Mouse (Mus musculus) heart, embryonic 11.5 days (tissue): Measurements from ENCODE around the gene Cpox. TPM values are rescaled to one million over a fixed set of nuclear protein-coding genes. Genes with fewer than 3 reads are reported as not detected.

Source experiments
- ATAC-seq: fragments of 200-750 bp; cut with Nextera tagmentation; replicated peaks from 2 replicates; pipeline ENCODE4 v1.8.0; 2017; ENCODE audit warnings: moderate library complexity; ENCODE audit not compliant: insufficient number of reproducible peaks, low FRiP score, low TSS enrichment
- H3K27ac ChIP-seq: fragments of 300-500 bp; sonication (generic); 2 replicates; pipeline ENCODE4 v1.5.1; 2014; ENCODE audit warnings: mild to moderate bottlenecking, low read depth, low read length
- H3K27me3 ChIP-seq: fragments of 300-500 bp; sonication (generic); 2 replicates; pipeline ENCODE4 v1.6.1; 2014; ENCODE audit warnings: mild to moderate bottlenecking, low read length, mixed read lengths; ENCODE audit not compliant: control insufficient read depth, insufficient read depth
- H3K36me3 ChIP-seq: fragments of 300-500 bp; sonication (generic); 2 replicates; pipeline ENCODE4 v1.6.1; 2014; ENCODE audit warnings: mild to moderate bottlenecking, low read length, moderate library complexity, mixed read lengths; ENCODE audit not compliant: control insufficient read depth, insufficient read depth
- H3K4me1 ChIP-seq: fragments of 300-500 bp; sonication (generic); 2 replicates; pipeline ENCODE4 v1.6.1; 2014; ENCODE audit warnings: low read length; ENCODE audit not compliant: control insufficient read depth, insufficient read depth
- H3K4me2 ChIP-seq: fragments of 300-500 bp; sonication (generic); 2 replicates; pipeline ENCODE4 v1.6.1; 2014; ENCODE audit warnings: mild to moderate bottlenecking, moderate library complexity
- H3K4me3 ChIP-seq: fragments of 300-500 bp; sonication (generic); 2 replicates; pipeline ENCODE4 v1.5.1; 2014; ENCODE audit warnings: low read depth, low read length
- H3K9ac ChIP-seq: fragments of 300-500 bp; sonication (generic); 2 replicates; pipeline ENCODE4 v1.6.1; 2014; ENCODE audit warnings: mild to moderate bottlenecking, low read depth, low read length, moderate library complexity
- H3K9me3 ChIP-seq: fragments of 300-500 bp; sonication (generic); replicated peaks from 2 replicates; pipeline ENCODE4 v1.6.1; 2016; ENCODE audit warnings: low read length; ENCODE audit not compliant: control insufficient read depth
- WGBS: fragments of 180-500 bp; shearing (Covaris S2); extraction: QIAGEN DNeasy Blood & Tissue Kit; methylation state at CpG from one replicate; pipeline ENCODE4 v1.1.7; 2014; ENCODE audit not compliant: insufficient replicate concordance; 5-methylcytosine and 5-hydroxymethylcytosine counted together
- polyA plus RNA-seq: library from polyadenylated mRNA; unstranded; fragments of >200 nt; fragmentation: Nextera tagmentation; extraction: Ambion mirVana; gene quantifications from 2 replicates; pipeline ENCODE4 v1.2.1, GENCODE M21; 2014

Cpox gene
- polyA plus RNA-seq, 1 experiment from 2014 or later: 67.7 TPM

GRCm38 (mm10) chr16:58672396-58672795, 2.3 kb downstream of the Cpox start:
- H3K36me3 ChIP-seq: peaks cover 8% of the 10 kb centered on the region
- H3K27ac ChIP-seq: no peak overlapping the region
- no peak for ATAC-seq
- H3K9me3 ChIP-seq: no peaks in the 10 kb centered on the region
- H3K9ac ChIP-seq: peak overlapping the region; percentile 58; the same call in 1 of the 2 replicates
- H3K4me2 ChIP-seq: peak overlapping the region; percentile 12; the same call in 1 of the 2 replicates
- peak overlapping the region; percentile 97 for H3K4me3 ChIP-seq
- H3K4me1 ChIP-seq: peaks cover 7% of the 10 kb centered on the region; the same call in 1 of the 2 replicates
- H3K27me3 ChIP-seq: no peaks in the 10 kb centered on the region
- 84% methylated on average over 13 of the region's 13 CpGs for WGBS

DNA sequence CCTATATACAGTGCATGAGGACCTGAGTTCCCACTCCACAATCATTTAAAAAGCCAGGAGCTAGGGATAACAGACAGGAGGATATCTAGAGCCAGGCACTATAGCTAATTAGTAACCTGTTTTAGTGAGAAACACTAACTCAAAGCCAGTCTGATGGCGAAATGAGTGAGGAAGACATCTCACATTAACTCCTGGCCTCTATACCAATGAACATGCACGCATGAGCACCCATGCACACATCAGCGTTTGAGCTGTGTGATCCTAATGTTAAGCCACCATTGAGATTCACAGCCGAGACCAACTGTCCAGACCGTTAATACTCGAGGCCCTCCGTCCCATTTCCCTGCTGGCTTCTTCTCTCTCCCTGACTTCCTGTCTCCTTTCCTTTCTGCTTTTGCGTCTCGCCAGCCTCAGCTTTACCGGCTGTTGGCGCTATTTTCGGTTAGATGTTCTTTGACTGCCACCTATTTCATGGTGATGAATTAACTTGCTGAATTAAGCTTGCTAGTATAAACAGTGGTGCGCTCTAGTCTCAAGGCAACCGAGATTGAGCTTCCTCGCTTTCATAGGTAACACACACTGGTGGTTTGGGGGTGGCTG, 3.8 kb downstream of the Cpox start:
- H3K9me3 ChIP-seq: no peaks in the 10 kb centered on the region
- H3K36me3 ChIP-seq: peaks cover 13% of the 10 kb centered on the region
- no peak overlapping the region for H3K9ac ChIP-seq
- no peak for ATAC-seq
- H3K4me3 ChIP-seq: peak overlapping the region; percentile 10; the same call in 1 of the 2 replicates
- H3K4me1 ChIP-seq: peaks cover 7% of the 10 kb centered on the region; the same call in 1 of the 2 replicates
- no peaks in the 10 kb centered on the region for H3K27me3 ChIP-seq
- 90% methylated on average over 15 of the region's 15 CpGs for WGBS
- no peak overlapping the region for H3K27ac ChIP-seq
- peak overlapping the region; percentile 39 for H3K4me2 ChIP-seq

- Histone ChIP-seq H3K27me3 (no peaks in the 10 kb centered on the region), H3K36me3 (peaks cover 13% of the 10 kb centered on the region), H3K9ac (no peak overlapping the region), H3K9me3 (no peaks in the 10 kb centered on the region), H3K4me2 (peak overlapping the region; percentile 40), H3K4me3 (no peak overlapping the region), H3K27ac (no peak overlapping the region), H3K4me1 (no peaks in the 10 kb centered on the region)
- 88% methylated on average over 13 of the region's 13 CpGs for WGBS
- ATAC-seq: no peak
Observed at GRCm38 (mm10) chr16:58675256-58675655, 5.2 kb downstream of the Cpox start.

GRCm38 (mm10) chr16:58676156-58676555, 6.1 kb downstream of the Cpox start:
- peak overlapping the region; percentile 6; the same call in 1 of the 2 replicates for H3K4me2 ChIP-seq
- WGBS: 73% methylated on average over 7 of the region's 7 CpGs
- H3K9ac ChIP-seq: no peak overlapping the region
- no peaks in the 10 kb centered on the region for H3K4me1 ChIP-seq
- H3K27ac ChIP-seq: no peak overlapping the region
- H3K36me3 ChIP-seq: peaks cover 15% of the 10 kb centered on the region
- ATAC-seq: no peak
- H3K4me3 ChIP-seq: no peak overlapping the region
- no peaks in the 10 kb centered on the region for H3K9me3 ChIP-seq
- no peaks in the 10 kb centered on the region for H3K27me3 ChIP-seq

DNA sequence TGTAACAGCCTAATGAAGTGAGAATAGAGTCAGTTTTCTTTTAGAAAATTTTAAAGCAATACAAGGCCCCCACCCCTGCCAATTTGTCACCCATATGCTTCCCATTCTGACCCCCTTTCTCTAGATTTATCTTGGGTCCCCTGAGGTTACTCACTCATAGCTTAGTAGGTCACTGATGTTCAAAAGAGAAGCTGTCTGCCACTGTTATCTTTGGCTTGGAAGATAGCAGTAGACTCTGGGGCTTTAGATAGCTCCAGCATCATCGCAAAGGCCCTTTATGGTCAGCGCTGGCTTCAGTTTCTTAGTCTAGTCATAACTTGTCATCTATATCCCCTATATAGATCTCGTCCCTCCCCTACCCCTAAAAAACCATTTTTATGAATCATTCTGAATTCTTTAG, 6.5 kb downstream of the Cpox start:
- Histone ChIP-seq H3K4me3 (no peak overlapping the region), H3K9ac (no peak overlapping the region), H3K27ac (no peak overlapping the region), H3K27me3 (no peaks in the 10 kb centered on the region), H3K4me1 (no peaks in the 10 kb centered on the region), H3K36me3 (peaks cover 18% of the 10 kb centered on the region), H3K9me3 (no peaks in the 10 kb centered on the region), H3K4me2 (peak overlapping the region; percentile 6; the same call in 1 of the 2 replicates)
- 51% methylated on average over 3 of the region's 3 CpGs for WGBS
- ATAC-seq: 0 out of 2 replicates have a peak, but pooled peaks have one; percentile 12

GRCm38 (mm10) chr16:58677491-58677890, 7.4 kb downstream of the Cpox start:
- Histone ChIP-seq H3K4me1 (no peaks in the 10 kb centered on the region), H3K4me2 (no peak overlapping the region), H3K9ac (no peak overlapping the region), H3K36me3 (peaks cover 18% of the 10 kb centered on the region), H3K9me3 (no peaks in the 10 kb centered on the region), H3K27ac (no peak overlapping the region), H3K4me3 (no peak overlapping the region), H3K27me3 (no peaks in the 10 kb centered on the region)
- no peak for ATAC-seq
- WGBS: 88% methylated on average over 5 of the region's 5 CpGs

- WGBS: 51% methylated on average over 7 of the region's 7 CpGs
Observed at GRCm38 (mm10) chr16:58678660-58679059, 8.6 kb downstream of the Cpox start.

DNA sequence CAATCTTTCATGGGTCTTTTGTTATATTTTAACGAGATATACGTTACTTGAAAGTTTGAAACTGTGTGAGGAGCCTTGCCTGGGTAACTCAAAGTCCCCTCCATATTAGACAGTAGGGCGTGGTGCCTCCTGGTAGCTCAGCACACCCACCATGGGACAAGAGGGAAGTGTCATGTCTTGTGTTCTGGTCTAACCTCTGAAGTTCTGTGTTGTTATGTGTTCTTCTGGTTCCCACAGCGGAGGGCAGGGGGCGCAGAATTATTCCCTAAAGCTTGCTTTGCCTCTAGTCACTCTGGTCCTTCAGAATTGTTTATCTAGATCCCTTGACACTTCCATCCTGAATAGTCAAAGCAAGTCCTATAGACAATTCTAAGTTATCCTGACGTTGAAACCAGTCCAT, 12.0 kb downstream of the Cpox start:
- H3K4me1 ChIP-seq: no peaks in the 10 kb centered on the region
- H3K4me3 ChIP-seq: no peak overlapping the region
- peaks cover 10% of the 10 kb centered on the region for H3K36me3 ChIP-seq
- WGBS: 89% methylated on average over 6 of the region's 6 CpGs
- no peaks in the 10 kb centered on the region for H3K9me3 ChIP-seq
- H3K4me2 ChIP-seq: no peak overlapping the region
- H3K9ac ChIP-seq: no peak overlapping the region
- no peak for ATAC-seq
- no peak overlapping the region for H3K27ac ChIP-seq
- H3K27me3 ChIP-seq: no peaks in the 10 kb centered on the region

More at GRCm38 (mm10) chr16:58678660-58679059, 8.6 kb downstream of the Cpox start:
- Histone ChIP-seq H3K27ac (no peak overlapping the region), H3K9me3 (no peaks in the 10 kb centered on the region), H3K4me3 (no peak overlapping the region), H3K4me2 (no peak overlapping the region), H3K4me1 (no peaks in the 10 kb centered on the region), H3K36me3 (peaks cover 18% of the 10 kb centered on the region), H3K9ac (no peak overlapping the region), H3K27me3 (no peaks in the 10 kb centered on the region)
- 0 out of 2 replicates have a peak, but pooled peaks have one; percentile 32 for ATAC-seq

DNA sequence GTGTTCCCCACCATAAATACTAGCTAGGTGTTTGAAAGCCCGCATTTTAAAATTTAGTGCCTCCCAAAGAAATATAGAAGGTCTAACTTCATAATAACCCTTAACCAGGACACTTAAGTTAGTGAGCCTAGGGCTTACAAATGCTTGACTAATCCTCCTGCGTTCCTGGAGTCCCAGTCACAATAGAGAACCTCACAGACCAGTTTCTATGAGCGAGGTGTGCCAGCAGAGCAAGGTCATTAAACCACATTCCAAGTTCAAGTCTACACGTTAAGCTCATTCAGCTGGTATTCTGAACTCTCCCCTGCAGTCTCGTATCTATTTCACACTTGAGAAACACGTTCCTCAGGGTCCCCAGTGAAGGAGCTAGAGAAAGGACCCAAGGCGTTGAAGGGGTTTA, 12.8 kb downstream of the Cpox start:
- H3K9me3 ChIP-seq: no peaks in the 10 kb centered on the region
- no peak overlapping the region for H3K9ac ChIP-seq
- H3K27me3 ChIP-seq: no peaks in the 10 kb centered on the region
- no peak overlapping the region for H3K4me3 ChIP-seq
- H3K4me1 ChIP-seq: no peaks in the 10 kb centered on the region
- H3K36me3 ChIP-seq: peaks cover 8% of the 10 kb centered on the region
- H3K27ac ChIP-seq: no peak overlapping the region
- no peak overlapping the region for H3K4me2 ChIP-seq
- ATAC-seq: no peak
- WGBS: 74% methylated on average over 7 of the region's 7 CpGs
